8 mouse cellular contexts compared by ENCODE assay signal in the genomic region with DNA sequence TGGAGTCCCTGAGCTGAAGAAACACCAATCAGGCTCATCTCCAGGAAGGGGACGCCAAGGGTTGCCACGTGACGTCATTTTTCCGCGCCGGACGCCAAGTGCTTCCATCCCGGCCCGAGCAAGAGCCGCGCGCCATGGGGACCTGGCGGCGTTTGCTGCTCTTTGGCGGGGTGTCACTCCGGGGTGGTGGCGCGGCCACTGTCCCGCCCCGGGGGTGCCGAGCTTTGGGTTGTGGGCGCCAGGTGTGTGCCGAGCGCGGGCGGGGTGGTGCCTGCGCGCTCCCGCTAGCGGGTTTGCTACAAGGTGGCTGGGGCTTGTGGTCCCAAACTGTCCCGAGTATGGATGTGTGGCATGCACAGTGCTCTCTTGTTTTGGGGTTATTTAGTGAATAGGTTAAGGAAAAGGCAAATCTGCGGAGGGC. TPM values are rescaled to one million over a fixed set of nuclear protein-coding genes. Genes with fewer than 3 reads are reported as not detected.
DNase-seq lines count a peak whose midpoint lies in the region; ATAC-seq and TF ChIP-seq lines count a peak whose summit lies in the region.

A gene (plus strand): TSS at position 88 of the 421 bp plus-strand sequence.

- H3K4me2 ChIP-seq in forebrain, embryonic 16.5 days (ENCODE audit: low read length): peak within 1 kb of the TSS; percentile 66
- H3K4me2 ChIP-seq in lung, embryonic 14.5 days: peak within 1 kb of the TSS; percentile 61

- intact Hi-C loops in heart, postnatal 36 days (cut with DNase I): no loop called here

- H3K36me3 ChIP-seq in G1E (replicated peaks): peaks cover 20% of the 10 kb centered on the region
- no peaks in the 10 kb centered on the region for H3K36me3 ChIP-seq in forebrain, embryonic 16.5 days (ENCODE audit: control insufficient read depth, insufficient read depth)
- H3K36me3 ChIP-seq in lung, embryonic 14.5 days (ENCODE audit: insufficient read depth): no peaks in the 10 kb centered on the region
- H3K36me3 ChIP-seq in thymus, adult 2 months (ENCODE audit: control insufficient read depth, insufficient read depth, low read length): no peaks in the 10 kb centered on the region

- H3K27ac ChIP-seq in forebrain, embryonic 16.5 days (ENCODE audit: low read length): peak within 1 kb of the TSS; percentile 29; the same call in 1 of the 2 replicates
- H3K27ac ChIP-seq in layer of hippocampus, adult 2 months: peak within 1 kb of the TSS; percentile 92
- peak within 1 kb of the TSS; percentile 44; the same call in 1 of the 2 replicates for H3K27ac ChIP-seq in lung, embryonic 14.5 days (ENCODE audit: low read depth)
- 0 out of 2 replicates have a peak within 1 kb of the TSS, but pooled peaks have one; percentile 12 for H3K27ac ChIP-seq in olfactory bulb, adult 2 months (ENCODE audit: insufficient read depth, low read depth, low read length)
- H3K27ac ChIP-seq in thymus, adult 2 months (ENCODE audit: control insufficient read depth, insufficient read depth, low read length): no peak within 1 kb of the TSS

- peaks cover 13% of the 10 kb centered on the region for H3K4me1 ChIP-seq in G1E (ENCODE audit: insufficient read depth, low read depth, low read length)
- H3K4me1 ChIP-seq in forebrain, embryonic 16.5 days (replicated peaks; ENCODE audit: control insufficient read depth, insufficient read depth, low read length): 0 out of 2 replicates have a peak, but pooled peaks cover 3% of the 10 kb centered on the region
- H3K4me1 ChIP-seq in lung, embryonic 14.5 days (ENCODE audit: insufficient read depth): no peaks in the 10 kb centered on the region
- H3K4me1 ChIP-seq in olfactory bulb, adult 2 months (ENCODE audit: control insufficient read depth, insufficient read depth, low read length): no peaks in the 10 kb centered on the region
- no peaks in the 10 kb centered on the region for H3K4me1 ChIP-seq in thymus, adult 2 months (replicated peaks; ENCODE audit: control insufficient read depth, insufficient read depth, low read length)

- ATAC-seq in G1E (ENCODE audit: extremely low read depth, insufficient number of reproducible peaks, low FRiP score, poor library complexity, severe bottlenecking): peak; percentile 97
- peak; percentile 99 for ATAC-seq in forebrain, embryonic 16.5 days
- peak; percentile 99 for ATAC-seq in lung, embryonic 14.5 days (ENCODE audit: insufficient read depth)

- H3K4me3 ChIP-seq in G1E (ENCODE audit: low read depth, low read length): peak within 1 kb of the TSS; percentile 80
- peak within 1 kb of the TSS; percentile 87 for H3K4me3 ChIP-seq in forebrain, embryonic 16.5 days (replicated peaks; ENCODE audit: low read length)
- peak within 1 kb of the TSS; percentile 76 for H3K4me3 ChIP-seq in layer of hippocampus, adult 2 months
- peak within 1 kb of the TSS; percentile 70 for H3K4me3 ChIP-seq in lung, embryonic 14.5 days (ENCODE audit: low read depth, low read length)
- peak within 1 kb of the TSS; percentile 78 for H3K4me3 ChIP-seq in olfactory bulb, adult 2 months (ENCODE audit: insufficient read depth, low read depth, low read length)
- H3K4me3 ChIP-seq in thymus, adult 2 months (ENCODE audit: control insufficient read depth, insufficient read depth, low read length): peak within 1 kb of the TSS; percentile 94

- under 1% methylated on average over 32 of the region's 32 CpGs for WGBS in forebrain, embryonic 16.5 days
- WGBS in lung, embryonic 14.5 days: under 1% methylated on average over 32 of the region's 32 CpGs
- WGBS in olfactory bulb, adult 2 months: under 1% methylated on average over 32 of the region's 32 CpGs
- under 1% methylated on average over 32 of the region's 32 CpGs for WGBS in thymus, adult 2 months

- TF ChIP-seq POLR2A in olfactory bulb, adult 2 months (IDR thresholded peaks at IDR 0.05; ENCODE audit: insufficient read depth, low read depth, low read length): peak; percentile 76
- peak; percentile 47; the same call in 1 of the 2 replicates for TF ChIP-seq POLR2A in thymus, adult 2 months (IDR thresholded peaks at IDR 0.05; ENCODE audit: control insufficient read depth, extremely low read depth, insufficient read depth, low read length, poor library complexity)

- peak; percentile 97 for DNase-seq in G1E (ENCODE audit: low spot score)
- DNase-seq in cerebellum, adult 18-20 months: peak; percentile 92 to 96
- DNase-seq in heart, postnatal 36 days: peak; percentile 94 to 97
- peak; percentile 92 to 98 for DNase-seq in layer of hippocampus, adult 2 months (ENCODE audit: low spot score in 2 of 2)
- DNase-seq in lung, embryonic 14.5 days: peak; percentile 99
- peak; percentile 91 for DNase-seq in thymus, adult 2 months

- H3K9ac ChIP-seq in forebrain, embryonic 16.5 days (replicated peaks; ENCODE audit: low read depth, low read length): peak within 1 kb of the TSS; percentile 84
- H3K9ac ChIP-seq in lung, embryonic 14.5 days: peak within 1 kb of the TSS; percentile 76

- no peak for TF ChIP-seq CTCF in G1E (IDR thresholded peaks at IDR 0.05; ENCODE audit: low read depth, low read length)
- TF ChIP-seq CTCF in layer of hippocampus, adult 2 months (conservative IDR thresholded peaks at IDR 0.05): 0 out of 2 replicates have a peak, but pooled peaks have one; percentile 7
- no peak for TF ChIP-seq CTCF in lung, embryonic 14.5 days (IDR thresholded peaks at IDR 0.05; ENCODE audit: low read depth)
- no peak for TF ChIP-seq CTCF in olfactory bulb, adult 2 months (IDR thresholded peaks at IDR 0.05; ENCODE audit: insufficient read depth, low read depth, low read length)
- TF ChIP-seq CTCF in thymus, adult 2 months (IDR thresholded peaks at IDR 0.05; ENCODE audit: borderline replicate concordance, control insufficient read depth, extremely low read depth, insufficient read depth, low read length, poor library complexity): 0 out of 2 replicates have a peak, but pooled peaks have one; percentile 32

- H3K9me3 ChIP-seq in G1E (replicated peaks): no peaks in the 10 kb centered on the region
- H3K9me3 ChIP-seq in forebrain, embryonic 16.5 days (ENCODE audit: control insufficient read depth, low read length): no peaks in the 10 kb centered on the region
- H3K9me3 ChIP-seq in lung, embryonic 14.5 days (ENCODE audit: low read depth, low read length): no peaks in the 10 kb centered on the region

- H3K27me3 ChIP-seq in G1E (ENCODE audit: insufficient read depth, low read length): peaks cover 10% of the 10 kb centered on the region; the same call in 1 of the 2 replicates
- no peaks in the 10 kb centered on the region for H3K27me3 ChIP-seq in forebrain, embryonic 16.5 days (replicated peaks; ENCODE audit: control insufficient read depth, insufficient read depth, low read length)
- no peaks in the 10 kb centered on the region for H3K27me3 ChIP-seq in lung, embryonic 14.5 days (ENCODE audit: insufficient read depth, low read length)
- H3K27me3 ChIP-seq in thymus, adult 2 months (ENCODE audit: control insufficient read depth, insufficient read depth, low read length): no peaks in the 10 kb centered on the region

RNA-seq across cellular contexts. Expression of the gene that starts here (rescaled TPM):
- 19.8 and 20.1 TPM in 2 replicates for total RNA-seq in G1E (2014; fragmentation: Nextera tagmentation)
- total RNA-seq in G1E (2017): 11.1 and 11.3 TPM in 2 replicates
- polyA plus RNA-seq in G1E (2012): 22.5 and 29.9 TPM in 2 replicates
- polyA plus RNA-seq in forebrain, embryonic 16.5 days (2015; fragmentation: Nextera tagmentation; extraction: Ambion mirVana): 9.5 and 9.6 TPM in 2 replicates
- 1 to 10 TPM; 8.4 to 9.9 TPM for total RNA-seq in heart, postnatal 36 days (2021)
- total RNA-seq in layer of hippocampus, adult 2 months (2021): 1 to 10 TPM; 5.2 to 5.7 TPM
- 13.9 and 16.3 TPM in 2 replicates for polyA plus RNA-seq in lung, embryonic 14.5 days (2014; fragmentation: Nextera tagmentation; extraction: Ambion mirVana)
- polyA plus RNA-seq in olfactory bulb, adult 2 months (2012; ENCODE audit: insufficient read depth, insufficient read length, low replicate concordance, missing spikeins): not detected in 2 replicates
- 0.84 and 0.89 TPM in 2 replicates for polyA plus RNA-seq in thymus, adult 2 months (2012; rRNA removed)

Comparison
In these comparisons a context has a peak if more than half of its experiments do, and no peak if none do; other contexts are left out.
1. Peak in DNase-seq and H3K4me3 ChIP-seq in thymus, adult 2 months; RNA of the gene not detected or under 1 TPM.
2. CTCF ChIP-seq: peak in layer of hippocampus, adult 2 months (single experiment) and thymus, adult 2 months (single experiment); none in G1E (single experiment), lung, embryonic 14.5 days (single experiment) and olfactory bulb, adult 2 months (single experiment).
3. Peak in every context shown above with its lines, with median percentiles within 50 percentile points of each other: ATAC-seq, DNase-seq and H3K4me3 ChIP-seq.